Mouse (Mus musculus): ENCODE measurements around the gene Smco3.

GRCm38 (mm10) chr6:136827116-136827515, 8.1 kb downstream of the Smco3 start:
- TF ChIP-seq POLR2A (IDR thresholded peaks at IDR 0.05; ENCODE audit: low read depth, low read length) (no peak), CTCF (IDR thresholded peaks at IDR 0.05; ENCODE audit: extremely low read depth, insufficient read depth, insufficient read length, insufficient replicate concordance) (no peak)

Data from spleen, adult 2 months (tissue).